Mouse (Mus musculus) embryo, embryonic 11 days (tissue): ENCODE measurements at regions not wholly inside any gene's neighbourhood (a gene's known extent, or its start where the extent isn't known, plus 50 kb on each side); places are given as distances from the start of the nearest gene placed in this dataset.
A peak's percentile ranks its signal among the peaks of the same experiment; 100 is the strongest.

Source experiments
- DNase-seq: peaks from one replicate; pipeline ENCODE4 v3.0.0-alpha.2; 2015

- DNase-seq: no peak
Measured at GRCm38 (mm10) chr14:98505321-98505720, 335.8 kb upstream of the Dach1 start.

GRCm38 (mm10) chr14:98477416-98477815 lies 307.9 kb upstream of the Dach1 start:
- no peak for DNase-seq

GRCm38 (mm10) chr14:98471803-98472509 lies 302.4 kb upstream of the Dach1 start:
- DNase-seq: no peak

GRCm38 (mm10) chr14:98454461-98454860 lies 284.9 kb upstream of the Dach1 start:
- DNase-seq: no peak

GRCm38 (mm10) chr14:98452191-98452590 lies 282.6 kb upstream of the Dach1 start:
- no peak for DNase-seq

GRCm38 (mm10) chr14:98449568-98449967 lies 280.0 kb upstream of the Dach1 start:
- DNase-seq: no peak

GRCm38 (mm10) chr14:98442411-98442810 lies 272.8 kb upstream of the Dach1 start:
- DNase-seq: no peak

GRCm38 (mm10) chr14:98441954-98442353 lies 272.4 kb upstream of the Dach1 start:
- no peak for DNase-seq

- DNase-seq: peak; percentile 31
Measured at GRCm38 (mm10) chr14:98431959-98432358, 262.4 kb upstream of the Dach1 start.

- DNase-seq: no peak
Measured at GRCm38 (mm10) chr14:98417719-98418118, 248.2 kb upstream of the Dach1 start.

- peak; percentile 55 for DNase-seq
Measured at GRCm38 (mm10) chr14:98414201-98414600, 244.6 kb upstream of the Dach1 start.

GRCm38 (mm10) chr14:98405936-98406635 lies 236.5 kb upstream of the Dach1 start:
- peak; percentile 7 for DNase-seq

- no peak for DNase-seq
Measured at GRCm38 (mm10) chr14:98404026-98404425, 234.5 kb upstream of the Dach1 start.

GRCm38 (mm10) chr14:98387871-98388270 lies 218.3 kb upstream of the Dach1 start:
- no peak for DNase-seq
